Comparison of ENCODE assay signal across 25 mouse cellular contexts in the genomic region with DNA sequence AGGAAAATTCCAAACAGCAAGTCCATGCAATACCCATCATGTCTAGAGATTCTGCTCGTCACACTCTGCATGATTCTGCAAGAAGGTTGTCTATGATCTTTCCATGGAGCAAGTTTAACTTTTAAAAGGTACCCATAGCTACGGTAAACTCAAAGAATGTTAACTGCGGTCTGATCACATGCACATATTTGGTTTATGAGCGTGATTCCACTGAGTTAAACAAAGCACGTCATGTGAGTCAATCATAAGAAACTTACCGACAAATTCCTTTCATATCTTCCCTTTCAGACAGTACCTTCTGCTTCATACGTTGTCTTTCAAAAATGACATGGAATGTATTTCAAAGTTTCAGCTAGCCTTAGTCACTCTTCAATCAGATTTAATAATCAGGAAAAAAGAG. TPM values are rescaled to one million over a fixed set of nuclear protein-coding genes. Genes with fewer than 3 reads are reported as not detected.
"Had no signal": no experiment of that assay in that cellular context is flagged by ENCODE, and none has a peak within 500 bp of the region (broad histone marks: within the 10 kb centered on the region; RNA-seq: fewer than 3 reads in every experiment).

No protein-coding gene starts in this region.

- H3K4me3 ChIP-seq: lung, embryonic 15.5 days; midbrain, embryonic 10.5 days; midbrain, embryonic 12.5 days; neural tube, embryonic 13.5 days; neural tube, embryonic 15.5 days had no signal

- DNase-seq: liver, postnatal 0 days; lung, adult 2 months; lung, postnatal 14 days; lung, postnatal 36 days; midbrain, embryonic 14.5 days; retina, postnatal 1 day; right cerebral cortex, adult 18-20 months; right cerebral cortex, postnatal 25 days; right cerebral cortex, postnatal 4 days; spleen, adult 18-20 months; thymus, adult 18-20 months; thymus, postnatal 14 days; thymus, postnatal 36 days had no signal

- H3K27ac ChIP-seq: lung, embryonic 15.5 days; midbrain, embryonic 10.5 days; midbrain, embryonic 12.5 days; neural tube, embryonic 13.5 days; neural tube, embryonic 15.5 days had no signal

- H3K27me3 ChIP-seq: lung, embryonic 15.5 days; midbrain, embryonic 12.5 days; neural tube, embryonic 13.5 days; neural tube, embryonic 15.5 days had no signal

- ATAC-seq: liver, postnatal 0 days; lung, postnatal 0 days; midbrain, embryonic 16.5 days had no signal

RNA-seq across cellular contexts. Expression of gene Myf6, which starts 7.7 kb away (rescaled TPM):
- total RNA-seq: megakaryocyte, adult 5-6 weeks; megakaryocyte-erythroid progenitor cell, adult 5-6 weeks; monocyte, adult 5-6 weeks had no signal
- polyA plus RNA-seq: liver, postnatal 0 days; midbrain, embryonic 10.5 days; midbrain, embryonic 12.5 days; midbrain, embryonic 14.5 days; midbrain, embryonic 16.5 days; small intestine, adult 2 months; stomach, embryonic 14.5 days had no signal

RNA-seq across cellular contexts. Expression of gene Myf5, which starts 16.3 kb away (rescaled TPM):
- total RNA-seq: megakaryocyte, adult 5-6 weeks; megakaryocyte-erythroid progenitor cell, adult 5-6 weeks; monocyte, adult 5-6 weeks had no signal
- polyA plus RNA-seq: liver, postnatal 0 days; midbrain, embryonic 12.5 days; midbrain, embryonic 14.5 days; small intestine, adult 2 months had no signal
